Mouse (Mus musculus): ENCODE data around the gene Vps54.

DNA sequence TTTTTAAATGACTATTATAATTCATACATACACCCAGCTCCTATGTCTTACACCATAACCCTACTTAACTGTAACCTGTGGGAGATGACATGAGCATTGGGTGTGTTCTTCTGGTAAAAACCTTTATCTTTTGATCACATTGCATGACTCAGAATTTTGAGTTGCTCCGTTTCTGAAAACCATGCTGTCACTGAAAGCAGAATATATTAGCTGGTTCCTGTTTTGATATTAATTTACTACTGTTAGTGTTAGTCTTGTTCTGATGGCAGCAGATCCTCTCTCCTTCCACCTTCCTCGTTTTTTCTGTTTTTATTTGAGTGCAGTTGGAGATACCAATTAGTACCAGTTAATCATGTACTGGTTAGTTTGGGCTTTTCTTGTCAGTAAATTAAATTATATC, 18.3 kb upstream of the Vps54 start:
- no peak for TF ChIP-seq CTCF (IDR thresholded peaks at IDR 0.05; ENCODE audit: low read depth, low read length)
- TF ChIP-seq POLR2A (IDR thresholded peaks at IDR 0.05; ENCODE audit: extremely low read depth, insufficient read depth, low read length): no peak

Measured in liver, adult 2 months (tissue).